In the genomic region with DNA sequence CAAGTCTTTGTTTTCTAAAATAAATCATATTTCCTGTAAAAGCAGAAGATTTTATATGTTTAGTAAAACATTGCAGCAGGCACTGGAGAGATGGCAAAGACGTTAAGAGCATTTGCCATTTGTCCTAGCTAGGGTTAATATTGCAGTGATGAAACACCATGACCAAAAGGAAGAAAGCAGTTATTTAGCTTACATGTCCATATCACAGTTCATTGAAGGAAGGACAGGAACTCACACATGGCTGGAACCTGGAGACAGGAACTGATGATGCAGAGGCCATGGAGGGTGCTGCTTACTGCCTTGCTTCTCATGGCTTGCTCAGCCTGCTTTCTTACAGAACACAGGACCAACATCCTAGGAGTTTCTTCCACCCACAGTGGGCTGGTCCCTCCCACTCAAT, we compare ENCODE assay signal across 21 mouse cellular contexts. TPM values are rescaled to one million over a fixed set of nuclear protein-coding genes. Genes with fewer than 3 reads are reported as not detected.
DNase-seq lines count a peak whose midpoint lies in the region; ATAC-seq and TF ChIP-seq lines count a peak whose summit lies in the region.
"Had no signal": no experiment of that assay in that cellular context is flagged by ENCODE, and none has a peak within 500 bp of the region (broad histone marks: within the 10 kb centered on the region; RNA-seq: fewer than 3 reads in every experiment).

No protein-coding gene starts in this region.

- no peak overlapping the region for H3K9ac ChIP-seq in heart, embryonic 12.5 days
- H3K9ac ChIP-seq: embryonic facial prominence, embryonic 13.5 days; embryonic facial prominence, embryonic 15.5 days; forebrain, embryonic 12.5 days had no signal

- no peak for TF ChIP-seq CTCF in layer of hippocampus, adult 2 months (conservative IDR thresholded peaks at IDR 0.05)

- no peak overlapping the region for H3K4me2 ChIP-seq in heart, embryonic 12.5 days
- H3K4me2 ChIP-seq: embryonic facial prominence, embryonic 13.5 days; embryonic facial prominence, embryonic 15.5 days; forebrain, embryonic 12.5 days had no signal

- peak; percentile 44; the same call in 1 of the 2 replicates for ATAC-seq in granulocyte monocyte progenitor cell, adult 5-6 weeks (replicated peaks; ENCODE audit: poor library complexity, severe bottlenecking)
- ATAC-seq in heart, embryonic 12.5 days (ENCODE audit: insufficient number of reproducible peaks, low FRiP score): no peak
- ATAC-seq: forebrain, embryonic 14.5 days; forebrain, embryonic 16.5 days had no signal

- no peaks in the 10 kb centered on the region; the same call in 1 of the 2 replicates for H3K4me1 ChIP-seq in heart, embryonic 12.5 days (replicated peaks)
- H3K4me1 ChIP-seq: embryonic facial prominence, embryonic 15.5 days; forebrain, embryonic 10.5 days; forebrain, embryonic 12.5 days had no signal

- no peaks in the 10 kb centered on the region for H3K27me3 ChIP-seq in heart, embryonic 12.5 days (replicated peaks)
- H3K27me3 ChIP-seq: embryonic facial prominence, embryonic 13.5 days; embryonic facial prominence, embryonic 15.5 days; forebrain, embryonic 12.5 days had no signal

- WGBS in heart, embryonic 12.5 days: 68% methylated on average over 1 of the region's 1 CpGs

- no peaks in the 10 kb centered on the region for H3K9me3 ChIP-seq in heart, embryonic 12.5 days (replicated peaks)
- H3K9me3 ChIP-seq: embryonic facial prominence, embryonic 13.5 days; embryonic facial prominence, embryonic 15.5 days; forebrain, embryonic 10.5 days; forebrain, embryonic 12.5 days had no signal

- H3K27ac ChIP-seq in layer of hippocampus, adult 2 months: peak overlapping the region; percentile 0
- no peak overlapping the region for H3K27ac ChIP-seq in heart, embryonic 12.5 days (ENCODE audit: poor library complexity, severe bottlenecking)
- H3K27ac ChIP-seq: embryonic facial prominence, embryonic 13.5 days; embryonic facial prominence, embryonic 15.5 days; forebrain, embryonic 10.5 days; forebrain, embryonic 12.5 days had no signal

- H3K36me3 ChIP-seq in heart, embryonic 12.5 days: no peaks in the 10 kb centered on the region
- H3K36me3 ChIP-seq: embryonic facial prominence, embryonic 15.5 days; forebrain, embryonic 12.5 days had no signal

- H3K4me3 ChIP-seq in layer of hippocampus, adult 2 months: no peak overlapping the region
- no peak overlapping the region for H3K4me3 ChIP-seq in heart, embryonic 12.5 days
- H3K4me3 ChIP-seq: embryonic facial prominence, embryonic 13.5 days; embryonic facial prominence, embryonic 15.5 days; erythroblast, embryonic 14.5 days; forebrain, embryonic 10.5 days; forebrain, embryonic 12.5 days had no signal

- no peak for DNase-seq in layer of hippocampus, adult 2 months (ENCODE audit: low spot score in 2 of 2)
- no peak for DNase-seq in layer of hippocampus, adult 11-12 months (ENCODE audit: low spot score)
- DNase-seq in cerebellum, postnatal 14 days: no peak
- DNase-seq: adrenal gland, adult 2 months; adrenal gland, postnatal 10 days; adrenal gland, postnatal 25 days; cerebellum, adult 11-12 months; cerebellum, adult 2 months; cerebellum, adult 9-10 months; cerebellum, postnatal 10 days; cerebellum, postnatal 36 days; embryo, embryonic 11 days had no signal

RNA-seq across cellular contexts. Expression of a gene that starts 13.8 kb away (rescaled TPM):
- total RNA-seq in layer of hippocampus, adult 2 months (2021): 100 to 1,000 TPM; 139 to 141 TPM
- total RNA-seq in granulocyte monocyte progenitor cell, adult 5-6 weeks (2014; fragmentation: Nextera tagmentation): 40.6 and 41.1 TPM in 2 replicates
- 35.1 and 42.2 TPM in 2 replicates for total RNA-seq in granulocyte monocyte progenitor cell, adult 5-6 weeks (2017)
- 61.4 and 64.4 TPM in 2 replicates for polyA plus RNA-seq in heart, embryonic 12.5 days (2016; fragmentation: Nextera tagmentation; extraction: Ambion mirVana)

RNA-seq across cellular contexts. Expression of a gene that starts 48.6 kb away (rescaled TPM):
- total RNA-seq in layer of hippocampus, adult 2 months (2021): 1 to 10 TPM; 5.5 to 5.8 TPM
- 6.0 and 7.8 TPM in 2 replicates for total RNA-seq in granulocyte monocyte progenitor cell, adult 5-6 weeks (2014; fragmentation: Nextera tagmentation)
- total RNA-seq in granulocyte monocyte progenitor cell, adult 5-6 weeks (2017): 7.0 and 8.8 TPM in 2 replicates
- polyA plus RNA-seq in heart, embryonic 12.5 days (2016; fragmentation: Nextera tagmentation; extraction: Ambion mirVana): 6.2 and 6.3 TPM in 2 replicates

RNA-seq across cellular contexts. Expression of a gene that starts 53.4 kb away (rescaled TPM):
- total RNA-seq in layer of hippocampus, adult 2 months (2021): 1 to 10 TPM; 4.8 TPM
- total RNA-seq in granulocyte monocyte progenitor cell, adult 5-6 weeks (2014; fragmentation: Nextera tagmentation): 21.9 and 28.5 TPM in 2 replicates
- total RNA-seq in granulocyte monocyte progenitor cell, adult 5-6 weeks (2017): 29.4 and 36.2 TPM in 2 replicates
- 4.9 and 5.0 TPM in 2 replicates for polyA plus RNA-seq in heart, embryonic 12.5 days (2016; fragmentation: Nextera tagmentation; extraction: Ambion mirVana)

RNA-seq across cellular contexts. Expression of a gene that starts 54.1 kb away (rescaled TPM):
- total RNA-seq in layer of hippocampus, adult 2 months (2021): 1 to 10 TPM; 3.1 to 3.6 TPM
- total RNA-seq in granulocyte monocyte progenitor cell, adult 5-6 weeks (2014; fragmentation: Nextera tagmentation): 14.7 and 15.7 TPM in 2 replicates
- total RNA-seq in granulocyte monocyte progenitor cell, adult 5-6 weeks (2017): 20.4 and 24.1 TPM in 2 replicates
- polyA plus RNA-seq in heart, embryonic 12.5 days (2016; fragmentation: Nextera tagmentation; extraction: Ambion mirVana): 5.5 and 6.5 TPM in 2 replicates
